Mouse (Mus musculus) CH12.LX (cell line): ENCODE results near the gene Ddost.

Experiments used
- ELF1 ChIP-seq: IDR thresholded peaks from 2 replicates; pipeline ENCODE4 v1.6.1; 2014; ENCODE audit warnings: low read depth, mild to moderate bottlenecking, inconsistent platforms, low read length, improper control_type of control experiment
- MAX ChIP-seq: IDR thresholded peaks from 2 replicates; pipeline ENCODE4 v1.6.1; 2011; ENCODE audit warnings: low read length, improper control_type of control experiment
- POLR2A ChIP-seq: IDR thresholded peaks from 2 replicates; pipeline ENCODE4 v1.6.1; 2011; ENCODE audit warnings: low read depth, mild to moderate bottlenecking, improper control_type of control experiment, low read length

- TF ChIP-seq POLR2A (no peak), ELF1 (no peak), MAX (no peak)
These were observed 38.2 kb downstream of the Ddost start for GRCm38 (mm10) chr4:138342778-138343177.
